Mouse (Mus musculus): Measurements from ENCODE around the gene Zfyve1. TPM values are rescaled to one million over a fixed set of nuclear protein-coding genes. Genes with fewer than 3 reads are reported as not detected.

The Zfyve1 gene
- polyA plus RNA-seq (2014; fragmentation: Illumina TruSeq; extraction: RNeasy Lipid Tissue Mini Kit (QIAGEN cat#74804); ENCODE audit: low read depth, low replicate concordance), result 16.6 TPM

GRCm38 (mm10) chr12:83597025-83597501, at the start of gene Zfyve1:
Gene Zfyve1, minus strand, starts transcription at chr12:83597222.

GRCm38 (mm10) chr12:83630936-83631335, 33.9 kb upstream of the Zfyve1 start, which contains the start of gene Rbm25:
Gene Rbm25, plus strand, starts transcription at chr12:83631236.

GRCm38 (mm10) chr12:83520311-83520890, 76.6 kb downstream of the Zfyve1 start, which contains the start of gene Dcaf4:
Gene Dcaf4, plus strand, starts transcription at chr12:83520466.

Other genes with a start within 250 kb of the Zfyve1 start
- 4.5 TPM for gene Dpf3, start 109.5 kb downstream of the Zfyve1 start, polyA plus RNA-seq (2014; fragmentation: Illumina TruSeq; extraction: RNeasy Lipid Tissue Mini Kit (QIAGEN cat#74804); ENCODE audit: low read depth, low replicate concordance)
- gene Dcaf4, start 76.8 kb downstream of the Zfyve1 start, polyA plus RNA-seq (2014; fragmentation: Illumina TruSeq; extraction: RNeasy Lipid Tissue Mini Kit (QIAGEN cat#74804); ENCODE audit: low read depth, low replicate concordance), result 2.4 TPM
- gene Rbm25, start 34.0 kb upstream of the Zfyve1 start, polyA plus RNA-seq (2014; fragmentation: Illumina TruSeq; extraction: RNeasy Lipid Tissue Mini Kit (QIAGEN cat#74804); ENCODE audit: low read depth, low replicate concordance), result 396 TPM
- gene Psen1, start 90.9 kb upstream of the Zfyve1 start, polyA plus RNA-seq (2014; fragmentation: Illumina TruSeq; extraction: RNeasy Lipid Tissue Mini Kit (QIAGEN cat#74804); ENCODE audit: low read depth, low replicate concordance), result 88.3 TPM
- 0.19 TPM for gene Papln, start 166.4 kb upstream of the Zfyve1 start, polyA plus RNA-seq (2014; fragmentation: Illumina TruSeq; extraction: RNeasy Lipid Tissue Mini Kit (QIAGEN cat#74804); ENCODE audit: low read depth, low replicate concordance)

Data from sigmoid colon, adult 10 weeks (tissue).